Mouse (Mus musculus): ENCODE measurements around the gene Emc1. TPM values are rescaled to one million over a fixed set of nuclear protein-coding genes. Genes with fewer than 3 reads are reported as not detected.
"Not testable (repeated sequence)": the region's sequence is repeated elsewhere in the genome, so short reads cannot be mapped to it uniquely, and the experiment has no call there.

The Emc1 gene
- total RNA-seq, 1 experiment from 2014 or later = 34.7 TPM

- no peak for ATAC-seq (ENCODE audit: extremely low read depth, insufficient number of reproducible peaks, low FRiP score, poor library complexity, severe bottlenecking)
These were observed 6.9 kb upstream of the Emc1 start for GRCm38 (mm10) chr4:139345416-139346019.

- ATAC-seq (ENCODE audit: extremely low read depth, insufficient number of reproducible peaks, low FRiP score, poor library complexity, severe bottlenecking) = no peak
These were observed 445 bp downstream of the Emc1 start for GRCm38 (mm10) chr4:139352832-139353231.

GRCm38 (mm10) chr4:139357211-139357610, 4.8 kb downstream of the Emc1 start:
- ATAC-seq (ENCODE audit: extremely low read depth, insufficient number of reproducible peaks, low FRiP score, poor library complexity, severe bottlenecking) = no peak

GRCm38 (mm10) chr4:139360761-139361548, 8.6 kb downstream of the Emc1 start:
- no peak for ATAC-seq (ENCODE audit: extremely low read depth, insufficient number of reproducible peaks, low FRiP score, poor library complexity, severe bottlenecking)

- no peak for ATAC-seq (ENCODE audit: extremely low read depth, insufficient number of reproducible peaks, low FRiP score, poor library complexity, severe bottlenecking)
These were observed 14.9 kb downstream of the Emc1 start for GRCm38 (mm10) chr4:139367336-139367735.

- ATAC-seq (ENCODE audit: extremely low read depth, insufficient number of reproducible peaks, low FRiP score, poor library complexity, severe bottlenecking) = no peak
These were observed 15.7 kb downstream of the Emc1 start for GRCm38 (mm10) chr4:139368038-139368437.

GRCm38 (mm10) chr4:139373130-139373529, 20.7 kb downstream of the Emc1 start:
- ATAC-seq (ENCODE audit: extremely low read depth, insufficient number of reproducible peaks, low FRiP score, poor library complexity, severe bottlenecking) = no peak

- ATAC-seq (ENCODE audit: extremely low read depth, insufficient number of reproducible peaks, low FRiP score, poor library complexity, severe bottlenecking) = no peak
These were observed 21.1 kb downstream of the Emc1 start for GRCm38 (mm10) chr4:139373531-139373930.

- no peak for ATAC-seq (ENCODE audit: extremely low read depth, insufficient number of reproducible peaks, low FRiP score, poor library complexity, severe bottlenecking)
These were observed 27.3 kb downstream of the Emc1 start for GRCm38 (mm10) chr4:139379719-139380118.

- peak; percentile 90 for ATAC-seq (ENCODE audit: extremely low read depth, insufficient number of reproducible peaks, low FRiP score, poor library complexity, severe bottlenecking)
These were observed 27.9 kb downstream of the Emc1 start for GRCm38 (mm10) chr4:139380207-139380748.

GRCm38 (mm10) chr4:139380775-139381451, 28.5 kb downstream of the Emc1 start:
- ATAC-seq (ENCODE audit: extremely low read depth, insufficient number of reproducible peaks, low FRiP score, poor library complexity, severe bottlenecking) = 0 out of 2 replicates have a peak, but pooled peaks have one; percentile 20

- ATAC-seq (ENCODE audit: extremely low read depth, insufficient number of reproducible peaks, low FRiP score, poor library complexity, severe bottlenecking) = no peak
These were observed 29.1 kb downstream of the Emc1 start for GRCm38 (mm10) chr4:139381452-139381845.

GRCm38 (mm10) chr4:139382231-139382630, 29.8 kb downstream of the Emc1 start:
- no peak for ATAC-seq (ENCODE audit: extremely low read depth, insufficient number of reproducible peaks, low FRiP score, poor library complexity, severe bottlenecking)

- not testable (repeated sequence) for ATAC-seq (ENCODE audit: extremely low read depth, insufficient number of reproducible peaks, low FRiP score, poor library complexity, severe bottlenecking)
These were observed 33.5 kb downstream of the Emc1 start for GRCm38 (mm10) chr4:139385841-139386240.

- ATAC-seq (ENCODE audit: extremely low read depth, insufficient number of reproducible peaks, low FRiP score, poor library complexity, severe bottlenecking) = no peak
These were observed 34.5 kb downstream of the Emc1 start for GRCm38 (mm10) chr4:139386869-139387319.

GRCm38 (mm10) chr4:139389557-139389956, 37.2 kb downstream of the Emc1 start:
- no peak for ATAC-seq (ENCODE audit: extremely low read depth, insufficient number of reproducible peaks, low FRiP score, poor library complexity, severe bottlenecking)

GRCm38 (mm10) chr4:139395431-139395830, 43.0 kb downstream of the Emc1 start:
- ATAC-seq (ENCODE audit: extremely low read depth, insufficient number of reproducible peaks, low FRiP score, poor library complexity, severe bottlenecking) = no peak

GRCm38 (mm10) chr4:139400487-139400886, 48.1 kb downstream of the Emc1 start:
- ATAC-seq (ENCODE audit: extremely low read depth, insufficient number of reproducible peaks, low FRiP score, poor library complexity, severe bottlenecking) = no peak

- no peak for ATAC-seq (ENCODE audit: extremely low read depth, insufficient number of reproducible peaks, low FRiP score, poor library complexity, severe bottlenecking)
These were observed 50.8 kb downstream of the Emc1 start for GRCm38 (mm10) chr4:139403214-139403613.

- no peak for ATAC-seq (ENCODE audit: extremely low read depth, insufficient number of reproducible peaks, low FRiP score, poor library complexity, severe bottlenecking)
These were observed 59.0 kb downstream of the Emc1 start for GRCm38 (mm10) chr4:139411351-139411750.

All from neutrophil, adult 5-6 weeks (primary cell).